Mouse (Mus musculus): Measurements from ENCODE around the gene Insrr.

Insrr gene

GRCm38 (mm10) chr3:87796736-87797334 is at the start of gene Insrr:
Gene Insrr, plus strand, starts transcription at chr3:87796951.
- peak; percentile 57 for DNase-seq (ENCODE audit: low spot score)

- peak; percentile 28 for DNase-seq (ENCODE audit: low spot score)
Measured at GRCm38 (mm10) chr3:87748431-87748830, 48.3 kb upstream of the Insrr start, which contains the start of gene Lrrc71. Gene Lrrc71, minus strand, starts transcription at chr3:87748625.

- peak; percentile 60 for DNase-seq (ENCODE audit: low spot score)
Measured at GRCm38 (mm10) chr3:87749036-87749435, 47.7 kb upstream of the Insrr start.

GRCm38 (mm10) chr3:87749977-87750376 is 46.8 kb upstream of the Insrr start:
- no peak for DNase-seq (ENCODE audit: low spot score)

- DNase-seq (ENCODE audit: low spot score): no peak
Measured at GRCm38 (mm10) chr3:87752567-87752966, 44.2 kb upstream of the Insrr start.

GRCm38 (mm10) chr3:87753829-87754228 is 42.9 kb upstream of the Insrr start:
- DNase-seq (ENCODE audit: low spot score): no peak

- DNase-seq (ENCODE audit: low spot score): peak; percentile 89
Measured at GRCm38 (mm10) chr3:87755964-87756363, 40.8 kb upstream of the Insrr start.

- no peak for DNase-seq (ENCODE audit: low spot score)
Measured at GRCm38 (mm10) chr3:87756488-87756887, 40.3 kb upstream of the Insrr start.

- no peak for DNase-seq (ENCODE audit: low spot score)
Measured at GRCm38 (mm10) chr3:87758641-87759040, 38.1 kb upstream of the Insrr start.

GRCm38 (mm10) chr3:87761408-87762375 is 35.1 kb upstream of the Insrr start:
- no peak for DNase-seq (ENCODE audit: low spot score)

GRCm38 (mm10) chr3:87763202-87763601 is 33.5 kb upstream of the Insrr start:
- no peak for DNase-seq (ENCODE audit: low spot score)

GRCm38 (mm10) chr3:87763683-87764289 is 33.0 kb upstream of the Insrr start:
- DNase-seq (ENCODE audit: low spot score): peak; percentile 72

- DNase-seq (ENCODE audit: low spot score): peak; percentile 30
Measured at GRCm38 (mm10) chr3:87764506-87764905, 32.2 kb upstream of the Insrr start.

- DNase-seq (ENCODE audit: low spot score): peak; percentile 46
Measured at GRCm38 (mm10) chr3:87765091-87765490, 31.7 kb upstream of the Insrr start.

- DNase-seq (ENCODE audit: low spot score): no peak
Measured at GRCm38 (mm10) chr3:87765631-87766283, 31.0 kb upstream of the Insrr start.

- no peak for DNase-seq (ENCODE audit: low spot score)
Measured at GRCm38 (mm10) chr3:87766284-87766667, 30.5 kb upstream of the Insrr start.

GRCm38 (mm10) chr3:87767764-87768163 is 29.0 kb upstream of the Insrr start:
- DNase-seq (ENCODE audit: low spot score): no peak

- no peak for DNase-seq (ENCODE audit: low spot score)
Measured at GRCm38 (mm10) chr3:87768431-87768830, 28.3 kb upstream of the Insrr start.

- DNase-seq (ENCODE audit: low spot score): peak; percentile 84
Measured at GRCm38 (mm10) chr3:87768844-87769243, 27.9 kb upstream of the Insrr start.

GRCm38 (mm10) chr3:87769506-87769905 is 27.2 kb upstream of the Insrr start:
- no peak for DNase-seq (ENCODE audit: low spot score)

GRCm38 (mm10) chr3:87770280-87770679 is 26.5 kb upstream of the Insrr start:
- DNase-seq (ENCODE audit: low spot score): peak; percentile 55

- no peak for DNase-seq (ENCODE audit: low spot score)
Measured at GRCm38 (mm10) chr3:87771088-87771487, 25.7 kb upstream of the Insrr start.

All from urinary bladder, postnatal 14 days (tissue).